ENCODE assay signal across 20 mouse cellular contexts in genomic region chr1:187277324-187277723, GRCm38 (mm10).
DNase-seq lines count a peak whose midpoint lies in the region; ATAC-seq lines count a peak whose summit lies in the region.
"Had no signal": no experiment of that assay in that cellular context is flagged by ENCODE, and none has a peak within 500 bp of the region (broad histone marks: within the 10 kb centered on the region; RNA-seq: fewer than 3 reads in every experiment).

No protein-coding gene starts in this region.

- no peak overlapping the region for H3K4me3 ChIP-seq in kidney, embryonic 16.5 days (ENCODE audit: low read length)
- H3K4me3 ChIP-seq: embryonic facial prominence, embryonic 13.5 days; heart, adult 2 months; heart, embryonic 15.5 days; liver, embryonic 15.5 days; megakaryocyte, embryonic 14.5 days; stomach, embryonic 15.5 days had no signal

- 0 out of 2 replicates have a peak, but pooled peaks cover 3% of the 10 kb centered on the region for H3K4me1 ChIP-seq in kidney, embryonic 16.5 days (ENCODE audit: insufficient read depth, low read length)
- H3K4me1 ChIP-seq: embryonic facial prominence, embryonic 13.5 days; liver, embryonic 15.5 days; stomach, embryonic 15.5 days had no signal

- H3K27me3 ChIP-seq in kidney, embryonic 16.5 days (ENCODE audit: insufficient read depth, low read length) = no peaks in the 10 kb centered on the region
- H3K27me3 ChIP-seq: embryonic facial prominence, embryonic 13.5 days; heart, embryonic 15.5 days; liver, embryonic 15.5 days; megakaryocyte, embryonic 14.5 days; stomach, embryonic 15.5 days had no signal

- no peaks in the 10 kb centered on the region for H3K36me3 ChIP-seq in kidney, embryonic 16.5 days (ENCODE audit: insufficient read depth, low read length)
- H3K36me3 ChIP-seq: embryonic facial prominence, embryonic 13.5 days; heart, embryonic 15.5 days; liver, embryonic 15.5 days; stomach, embryonic 15.5 days had no signal

- ATAC-seq in kidney, embryonic 16.5 days (ENCODE audit: low FRiP score, low TSS enrichment) = peak; percentile 57
- ATAC-seq: forebrain, embryonic 14.5 days; inflammation-experienced regulatory T-cells, adult 6 months; midbrain, embryonic 16.5 days had no signal

- no peaks in the 10 kb centered on the region for H3K9me3 ChIP-seq in kidney, embryonic 16.5 days (ENCODE audit: low read length)
- H3K9me3 ChIP-seq: embryonic facial prominence, embryonic 13.5 days; heart, embryonic 15.5 days; liver, embryonic 15.5 days; megakaryocyte, embryonic 14.5 days; stomach, embryonic 15.5 days had no signal

- intact Hi-C loops in heart, postnatal 10 days (cut with DNase I) = no loop called here

- DNase-seq in kidney, postnatal 10 days = no peak
- DNase-seq in ovary, adult 18-20 months (ENCODE audit: low spot score) = peak; percentile 24
- no peak for DNase-seq in ovary, postnatal 14 days (ENCODE audit: low spot score)
- peak; percentile 18 for DNase-seq in embryo, embryonic 9.5 days (ENCODE audit: extremely low spot score)
- DNase-seq in yolk sac, embryonic 10.5 days (ENCODE audit: low spot score) = peak; percentile 35
- DNase-seq in heart, postnatal 10 days = no peak
- DNase-seq: cerebellum, adult 8-10 months; gastrocnemius, postnatal 14 days; heart, adult 2 months; lung, postnatal 14 days; right cerebral cortex, postnatal 25 days had no signal

- no peak overlapping the region for H3K27ac ChIP-seq in kidney, embryonic 16.5 days (ENCODE audit: low read length)
- H3K27ac ChIP-seq: embryonic facial prominence, embryonic 13.5 days; heart, adult 2 months; heart, embryonic 15.5 days; liver, embryonic 15.5 days; stomach, embryonic 15.5 days had no signal

- H3K4me2 ChIP-seq in kidney, embryonic 16.5 days (replicated peaks; ENCODE audit: low read depth, low read length) = no peak overlapping the region
- H3K4me2 ChIP-seq: embryonic facial prominence, embryonic 13.5 days; heart, embryonic 15.5 days; liver, embryonic 15.5 days; stomach, embryonic 15.5 days had no signal

- no peak overlapping the region for H3K9ac ChIP-seq in kidney, embryonic 16.5 days (replicated peaks; ENCODE audit: low read length)
- H3K9ac ChIP-seq: embryonic facial prominence, embryonic 13.5 days; heart, embryonic 15.5 days; liver, embryonic 15.5 days; stomach, embryonic 15.5 days had no signal

- 52% methylated on average over 9 of the region's 9 CpGs for WGBS in kidney, embryonic 16.5 days

Comparison
In these comparisons a context has a peak if more than half of its experiments do, and no peak if none do; other contexts are left out.
1. DNase-seq: peak in ovary, adult 18-20 months (single experiment), embryo, embryonic 9.5 days (single experiment) and yolk sac, embryonic 10.5 days (single experiment); none in kidney, postnatal 10 days (single experiment), ovary, postnatal 14 days (single experiment) and heart, postnatal 10 days (0 of 2).